Comparison of ENCODE assay signal across 17 mouse cellular contexts in the genomic region with DNA sequence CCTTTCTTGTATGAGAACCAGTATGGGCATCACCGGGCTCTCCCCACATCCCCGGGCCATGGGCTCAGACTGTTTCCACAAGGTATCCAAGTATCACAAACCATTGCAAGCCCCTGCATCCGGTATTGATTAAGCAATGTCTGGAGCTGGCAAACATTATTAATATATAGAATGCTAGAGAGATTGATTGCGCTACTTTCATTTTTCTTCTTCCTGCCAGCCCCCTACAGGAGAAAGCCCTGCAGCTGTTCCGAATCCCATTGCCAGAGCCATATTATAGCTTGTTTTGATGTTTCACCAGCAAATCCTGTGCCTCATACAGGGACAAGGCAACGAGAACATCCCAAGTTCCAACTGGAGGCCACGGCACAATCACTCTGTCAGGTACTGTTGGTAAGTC.
DNase-seq lines count a peak whose midpoint lies in the region; ATAC-seq and TF ChIP-seq lines count a peak whose summit lies in the region.
"Had no signal": no experiment of that assay in that cellular context is flagged by ENCODE, and none has a peak within 500 bp of the region (broad histone marks: within the 10 kb centered on the region; RNA-seq: fewer than 3 reads in every experiment).

No protein-coding gene starts in this region.

- H3K36me3 ChIP-seq in embryonic facial prominence, embryonic 13.5 days, result no peaks in the 10 kb centered on the region
- H3K36me3 ChIP-seq in embryonic facial prominence, embryonic 10.5 days (replicated peaks), result no peaks in the 10 kb centered on the region
- no peaks in the 10 kb centered on the region for H3K36me3 ChIP-seq in neural tube, embryonic 14.5 days (ENCODE audit: control insufficient read depth, insufficient read depth, low read length)
- no peaks in the 10 kb centered on the region for H3K36me3 ChIP-seq in limb, embryonic 14.5 days (ENCODE audit: control insufficient read depth, insufficient read depth, low read length)
- H3K36me3 ChIP-seq in kidney, embryonic 16.5 days (ENCODE audit: insufficient read depth, low read length), result no peaks in the 10 kb centered on the region
- H3K36me3 ChIP-seq: embryonic facial prominence, embryonic 15.5 days; forebrain, embryonic 10.5 days; heart, embryonic 10.5 days; hindbrain, embryonic 13.5 days had no signal

- no peaks in the 10 kb centered on the region for H3K27me3 ChIP-seq in embryonic facial prominence, embryonic 13.5 days
- no peaks in the 10 kb centered on the region for H3K27me3 ChIP-seq in embryonic facial prominence, embryonic 10.5 days (replicated peaks; ENCODE audit: low read depth, poor library complexity, severe bottlenecking)
- H3K27me3 ChIP-seq in neural tube, embryonic 14.5 days (ENCODE audit: control insufficient read depth, insufficient read depth, low read length), result no peaks in the 10 kb centered on the region
- H3K27me3 ChIP-seq in limb, embryonic 14.5 days (ENCODE audit: control insufficient read depth, insufficient read depth, low read length), result no peaks in the 10 kb centered on the region
- H3K27me3 ChIP-seq in kidney, embryonic 16.5 days (ENCODE audit: insufficient read depth, low read length), result no peaks in the 10 kb centered on the region
- H3K27me3 ChIP-seq: embryonic facial prominence, embryonic 15.5 days; hindbrain, embryonic 13.5 days had no signal

- no peak overlapping the region for H3K4me3 ChIP-seq in embryonic facial prominence, embryonic 13.5 days
- H3K4me3 ChIP-seq in embryonic facial prominence, embryonic 10.5 days, result no peak overlapping the region
- H3K4me3 ChIP-seq in neural tube, embryonic 14.5 days (ENCODE audit: low read depth, low read length), result no peak overlapping the region
- H3K4me3 ChIP-seq in limb, embryonic 14.5 days (replicated peaks; ENCODE audit: low read length), result no peak overlapping the region
- no peak overlapping the region for H3K4me3 ChIP-seq in kidney, embryonic 16.5 days (ENCODE audit: low read length)
- H3K4me3 ChIP-seq: embryonic facial prominence, embryonic 15.5 days; erythroblast, embryonic 14.5 days; forebrain, embryonic 10.5 days; gastrocnemius, adult 2 months; heart, embryonic 10.5 days; hindbrain, embryonic 13.5 days had no signal

- no peak overlapping the region for H3K9ac ChIP-seq in embryonic facial prominence, embryonic 13.5 days
- no peak overlapping the region for H3K9ac ChIP-seq in neural tube, embryonic 14.5 days (replicated peaks; ENCODE audit: low read depth, low read length)
- H3K9ac ChIP-seq in limb, embryonic 14.5 days (ENCODE audit: low read depth, low read length, severe bottlenecking), result no peak overlapping the region
- no peak overlapping the region for H3K9ac ChIP-seq in kidney, embryonic 16.5 days (replicated peaks; ENCODE audit: low read length)
- H3K9ac ChIP-seq: embryonic facial prominence, embryonic 15.5 days; hindbrain, embryonic 13.5 days had no signal

- 63% methylated on average over 7 of the region's 7 CpGs for WGBS in embryonic facial prominence, embryonic 13.5 days
- WGBS in embryonic facial prominence, embryonic 10.5 days, result 82% methylated on average over 7 of the region's 7 CpGs
- WGBS in neural tube, embryonic 14.5 days, result 63% methylated on average over 7 of the region's 7 CpGs
- 30% methylated on average over 7 of the region's 7 CpGs for WGBS in limb, embryonic 14.5 days
- WGBS in kidney, embryonic 16.5 days, result 60% methylated on average over 7 of the region's 7 CpGs

- DNase-seq in embryonic facial prominence, embryonic 10.5 days (ENCODE audit: low spot score), result no peak
- DNase-seq in neural tube, embryonic 10.5 days (ENCODE audit: extremely low spot score, low spot score), result no peak
- peak; percentile 46 for DNase-seq in limb, embryonic 14.5 days (ENCODE audit: low spot score)
- no peak for DNase-seq in gastrocnemius, adult 18-20 months (ENCODE audit: low spot score)
- DNase-seq: B cell, adult 2 months; gastrocnemius, postnatal 25 days had no signal

- no peak for TF ChIP-seq POLR2A in limb, embryonic 14.5 days (IDR thresholded peaks at IDR 0.05; ENCODE audit: borderline replicate concordance, extremely low read depth, insufficient read depth, insufficient read length)

- H3K4me2 ChIP-seq in embryonic facial prominence, embryonic 13.5 days, result peak overlapping the region; percentile 16; the same call in 1 of the 2 replicates
- H3K4me2 ChIP-seq in neural tube, embryonic 14.5 days (ENCODE audit: low read depth, low read length), result no peak overlapping the region
- H3K4me2 ChIP-seq in limb, embryonic 14.5 days (replicated peaks; ENCODE audit: low read depth, low read length, severe bottlenecking), result peak overlapping the region; percentile 9; the same call in 1 of the 2 replicates
- no peak overlapping the region for H3K4me2 ChIP-seq in kidney, embryonic 16.5 days (replicated peaks; ENCODE audit: low read depth, low read length)
- H3K4me2 ChIP-seq: embryonic facial prominence, embryonic 15.5 days; hindbrain, embryonic 13.5 days had no signal

- H3K27ac ChIP-seq in embryonic facial prominence, embryonic 13.5 days, result no peak overlapping the region
- H3K27ac ChIP-seq in embryonic facial prominence, embryonic 10.5 days (replicated peaks), result no peak overlapping the region
- no peak overlapping the region for H3K27ac ChIP-seq in neural tube, embryonic 14.5 days (ENCODE audit: low read depth, low read length)
- H3K27ac ChIP-seq in limb, embryonic 14.5 days (replicated peaks; ENCODE audit: low read depth, low read length), result no peak overlapping the region
- H3K27ac ChIP-seq in kidney, embryonic 16.5 days (ENCODE audit: low read length), result no peak overlapping the region
- H3K27ac ChIP-seq: embryonic facial prominence, embryonic 15.5 days; forebrain, embryonic 10.5 days; gastrocnemius, adult 2 months; heart, embryonic 10.5 days; hindbrain, embryonic 13.5 days; hindbrain, postnatal 0 days had no signal

- peaks cover 13% of the 10 kb centered on the region for H3K4me1 ChIP-seq in embryonic facial prominence, embryonic 13.5 days
- peaks cover 2% of the 10 kb centered on the region for H3K4me1 ChIP-seq in embryonic facial prominence, embryonic 10.5 days
- no peaks in the 10 kb centered on the region for H3K4me1 ChIP-seq in neural tube, embryonic 14.5 days (ENCODE audit: control insufficient read depth, insufficient read depth, low read length)
- peaks cover 34% of the 10 kb centered on the region for H3K4me1 ChIP-seq in limb, embryonic 14.5 days (ENCODE audit: control insufficient read depth, insufficient read depth, low read length)
- peaks cover 5% of the 10 kb centered on the region; the same call in 1 of the 2 replicates for H3K4me1 ChIP-seq in kidney, embryonic 16.5 days (ENCODE audit: insufficient read depth, low read length)
- H3K4me1 ChIP-seq: forebrain, embryonic 10.5 days; heart, embryonic 10.5 days; hindbrain, embryonic 13.5 days had no signal

- H3K9me3 ChIP-seq in embryonic facial prominence, embryonic 13.5 days, result no peaks in the 10 kb centered on the region
- no peaks in the 10 kb centered on the region for H3K9me3 ChIP-seq in embryonic facial prominence, embryonic 10.5 days
- H3K9me3 ChIP-seq in neural tube, embryonic 14.5 days (ENCODE audit: control insufficient read depth, low read length), result no peaks in the 10 kb centered on the region
- no peaks in the 10 kb centered on the region for H3K9me3 ChIP-seq in limb, embryonic 14.5 days (ENCODE audit: control insufficient read depth, low read length)
- no peaks in the 10 kb centered on the region for H3K9me3 ChIP-seq in kidney, embryonic 16.5 days (ENCODE audit: low read length)
- H3K9me3 ChIP-seq: embryonic facial prominence, embryonic 15.5 days; forebrain, embryonic 10.5 days; heart, embryonic 10.5 days; hindbrain, embryonic 13.5 days had no signal

- ATAC-seq in embryonic facial prominence, embryonic 13.5 days (ENCODE audit: insufficient number of reproducible peaks, insufficient read depth, low FRiP score, low TSS enrichment, low read depth), result no peak
- ATAC-seq in neural tube, embryonic 14.5 days (ENCODE audit: low read depth), result peak; percentile 49; the same call in 1 of the 2 replicates
- 0 out of 2 replicates have a peak, but pooled peaks have one; percentile 31 for ATAC-seq in limb, embryonic 14.5 days (ENCODE audit: low FRiP score, low read depth)
- no peak for ATAC-seq in kidney, embryonic 16.5 days (ENCODE audit: low FRiP score, low TSS enrichment)
- ATAC-seq: CD4-positive, CD25-positive, alpha-beta regulatory T cell, adult 4 months; hindbrain, postnatal 0 days had no signal

Comparison
In these comparisons a context has a peak if more than half of its experiments do, and no peak if none do; other contexts are left out.
1. ATAC-seq: peak in neural tube, embryonic 14.5 days (single experiment) and limb, embryonic 14.5 days (single experiment); none in embryonic facial prominence, embryonic 13.5 days (single experiment) and kidney, embryonic 16.5 days (single experiment).
2. H3K4me2 ChIP-seq: peak in embryonic facial prominence, embryonic 13.5 days (single experiment) and limb, embryonic 14.5 days (single experiment); none in neural tube, embryonic 14.5 days (single experiment) and kidney, embryonic 16.5 days (single experiment).